Mouse (Mus musculus) liver, embryonic 13.5 days (tissue): ENCODE measurements around the gene Psmc3. TPM values are rescaled to one million over a fixed set of nuclear protein-coding genes. Genes with fewer than 3 reads are reported as not detected.
A peak's percentile ranks its signal among the peaks of the same experiment; 100 is the strongest.

Source experiments
- ATAC-seq: fragments of 200-750 bp; cut with Nextera tagmentation; 2 replicates; pipeline ENCODE4 v1.8.0; 2017; ENCODE audit warnings: low read depth, mild to moderate bottlenecking, moderate number of reproducible peaks, moderate library complexity
- DNase-seq: peaks from one replicate; pipeline ENCODE4 v3.0.0; 2022
- H3K27ac ChIP-seq: fragments of 300-500 bp; sonication (generic); 2 replicates; pipeline ENCODE4 v1.5.1; 2015; ENCODE audit warnings: moderate library complexity, mild to moderate bottlenecking, inconsistent platforms
- H3K27me3 ChIP-seq: fragments of 300-500 bp; sonication (generic); 2 replicates; pipeline ENCODE4 v1.6.1; 2015; ENCODE audit warnings: mild to moderate bottlenecking, inconsistent platforms
- H3K36me3 ChIP-seq: fragments of 300-500 bp; sonication (generic); 2 replicates; pipeline ENCODE4 v1.6.1; 2015; ENCODE audit warnings: mild to moderate bottlenecking, inconsistent platforms
- H3K4me1 ChIP-seq: fragments of 300-500 bp; sonication (generic); replicated peaks from 2 replicates; pipeline ENCODE4 v1.6.1; 2015; ENCODE audit warnings: inconsistent platforms
- H3K4me2 ChIP-seq: fragments of 300-500 bp; sonication (generic); 2 replicates; pipeline ENCODE4 v1.6.1; 2015; ENCODE audit warnings: inconsistent platforms, mild to moderate bottlenecking, moderate library complexity
- H3K4me3 ChIP-seq: fragments of 300-500 bp; sonication (generic); replicated peaks from 2 replicates; pipeline ENCODE4 v1.5.1; 2015; ENCODE audit warnings: mild to moderate bottlenecking, inconsistent platforms
- H3K9ac ChIP-seq: fragments of 300-500 bp; sonication (generic); 2 replicates; pipeline ENCODE4 v1.6.1; 2015; ENCODE audit warnings: mild to moderate bottlenecking, inconsistent platforms
- H3K9me3 ChIP-seq: fragments of 300-500 bp; sonication (generic); replicated peaks from 2 replicates; pipeline ENCODE4 v1.6.1; 2016; ENCODE audit warnings: inconsistent platforms
- WGBS: fragments of 180-500 bp; shearing (Covaris S2); methylation state at CpG from one replicate; pipeline ENCODE4 v1.1.7; 2015; ENCODE audit not compliant: insufficient replicate concordance; 5-methylcytosine and 5-hydroxymethylcytosine counted together
- polyA plus RNA-seq: library from polyadenylated mRNA; unstranded; fragments of >200 nt; fragmentation: Nextera tagmentation; extraction: Ambion mirVana; gene quantifications from 2 replicates; pipeline ENCODE4 v1.2.1, GENCODE M21; 2015

The Psmc3 gene
- polyA plus RNA-seq, 1 experiment from 2014 or later: 188 TPM

DNA sequence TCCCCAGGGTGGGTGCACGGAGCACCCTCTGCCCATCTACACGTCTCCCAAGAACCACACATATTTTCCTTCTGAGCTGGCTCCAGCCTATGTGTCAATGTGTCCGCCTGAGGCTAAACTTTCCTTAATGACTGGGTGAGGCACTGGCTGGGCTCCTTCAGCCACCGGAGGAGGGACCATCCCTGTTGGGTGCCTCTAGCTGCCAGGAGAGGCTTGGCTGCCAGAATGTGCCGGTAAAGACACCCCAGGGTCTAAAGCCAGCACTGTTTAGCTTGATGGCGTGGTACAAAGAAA, 15.0 kb downstream of the Psmc3 start:
- no peak for DNase-seq
- Histone ChIP-seq H3K4me3 (peak overlapping the region; percentile 72), H3K9me3 (no peaks in the 10 kb centered on the region), H3K27me3 (no peaks in the 10 kb centered on the region), H3K36me3 (peaks cover 26% of the 10 kb centered on the region), H3K9ac (peak overlapping the region; percentile 77), H3K4me1 (peaks cover 26% of the 10 kb centered on the region), H3K27ac (no peak overlapping the region), H3K4me2 (peak overlapping the region; percentile 88)
- no peak for ATAC-seq
- 64% methylated on average over 6 of the region's 6 CpGs for WGBS

DNA sequence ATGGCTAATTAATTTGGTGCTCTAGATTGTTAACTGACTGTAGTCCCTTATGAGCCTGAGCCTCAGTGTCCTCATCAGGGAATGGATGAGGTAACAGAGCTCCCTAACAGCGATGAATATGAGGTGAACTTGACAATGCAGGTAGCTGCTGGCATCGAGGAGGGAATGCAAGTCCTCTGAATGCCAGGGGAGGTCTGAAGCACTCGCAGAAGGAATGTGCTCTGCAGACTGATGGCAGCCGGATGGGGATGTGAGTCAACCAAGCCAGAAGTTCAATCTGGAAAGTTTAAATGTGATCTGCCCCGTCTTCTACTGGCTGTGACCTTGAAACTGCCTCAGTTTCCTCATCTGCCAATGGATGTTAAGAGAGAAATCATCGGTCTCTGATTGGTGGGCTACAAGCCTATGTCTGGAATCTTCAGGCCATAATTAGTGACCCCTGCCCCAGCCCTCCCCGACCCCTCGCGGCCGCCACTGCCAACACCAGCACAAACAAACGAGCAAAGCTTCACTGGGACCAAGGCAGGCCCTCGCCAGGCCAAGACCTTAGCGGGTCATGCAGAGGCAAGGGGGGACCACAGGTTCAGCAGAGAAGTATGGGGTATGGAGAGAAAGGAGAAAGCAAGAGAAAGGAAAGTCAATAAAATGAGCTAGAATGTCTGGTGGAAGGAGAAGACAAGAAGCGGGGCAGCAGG, 15.6 kb downstream of the Psmc3 start:
- H3K4me1 ChIP-seq: peaks cover 26% of the 10 kb centered on the region
- no peaks in the 10 kb centered on the region for H3K9me3 ChIP-seq
- peaks cover 19% of the 10 kb centered on the region for H3K36me3 ChIP-seq
- peak overlapping the region; percentile 88 for H3K4me2 ChIP-seq
- peak overlapping the region; percentile 77 for H3K9ac ChIP-seq
- no peaks in the 10 kb centered on the region for H3K27me3 ChIP-seq
- H3K27ac ChIP-seq: peak overlapping the region; percentile 88
- peak overlapping the region; percentile 72 for H3K4me3 ChIP-seq
- WGBS: 10% methylated on average over 14 of the region's 14 CpGs
- ATAC-seq: peak; percentile 1; the same call in 1 of the 2 replicates
- DNase-seq: no peak

DNA sequence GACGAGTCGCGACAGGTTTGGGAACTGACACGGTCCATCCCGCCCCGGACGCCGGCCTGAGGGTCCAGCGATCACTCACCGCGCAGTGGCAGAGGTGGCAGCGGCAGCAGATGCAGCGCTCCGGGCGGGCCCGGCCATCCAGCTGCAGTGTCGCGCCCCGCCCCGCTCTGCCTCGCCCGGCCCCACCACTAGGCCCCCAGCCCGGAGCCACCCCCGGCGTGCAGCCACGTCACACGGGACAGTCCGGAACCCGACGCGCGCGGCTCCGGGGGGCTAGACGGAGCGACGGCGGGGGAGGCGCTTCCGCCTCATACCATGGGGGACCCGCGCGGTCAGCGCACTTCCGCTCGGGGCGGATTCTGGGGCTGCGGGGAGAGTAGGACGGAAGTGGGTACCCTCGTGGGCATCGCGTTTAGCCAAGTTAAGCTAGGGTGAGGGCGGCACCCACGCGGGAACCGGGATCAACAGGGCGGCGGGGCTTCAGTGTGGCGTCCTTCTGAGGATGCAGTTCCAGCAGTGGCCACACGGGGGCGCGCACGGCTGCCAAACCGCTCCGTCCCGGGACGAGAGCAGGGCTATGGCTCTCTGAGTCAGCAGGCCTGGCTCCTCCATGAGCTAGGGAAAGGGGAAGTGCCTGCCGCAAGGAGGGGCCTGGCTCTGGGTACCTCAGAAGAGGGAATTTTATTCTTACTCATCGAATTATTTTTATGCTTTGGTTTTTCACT, 16.4 kb downstream of the Psmc3 start, which contains the start of gene Slc39a13:
Gene Slc39a13 (minus strand): TSS at position 342 of the 725 bp plus-strand sequence.
- peak; percentile 95 for ATAC-seq
- peak within 1 kb of the TSS; percentile 77 for H3K9ac ChIP-seq
- H3K27me3 ChIP-seq: no peaks in the 10 kb centered on the region; the same call in 1 of the 2 replicates
- WGBS: under 1% methylated on average over 69 of the region's 69 CpGs
- H3K27ac ChIP-seq: peak within 1 kb of the TSS; percentile 88
- peak within 1 kb of the TSS; percentile 72 for H3K4me3 ChIP-seq
- H3K36me3 ChIP-seq: peaks cover 11% of the 10 kb centered on the region
- H3K4me1 ChIP-seq: peaks cover 26% of the 10 kb centered on the region
- no peaks in the 10 kb centered on the region for H3K9me3 ChIP-seq
- peak within 1 kb of the TSS; percentile 88 for H3K4me2 ChIP-seq
- DNase-seq: peak; percentile 90

DNA sequence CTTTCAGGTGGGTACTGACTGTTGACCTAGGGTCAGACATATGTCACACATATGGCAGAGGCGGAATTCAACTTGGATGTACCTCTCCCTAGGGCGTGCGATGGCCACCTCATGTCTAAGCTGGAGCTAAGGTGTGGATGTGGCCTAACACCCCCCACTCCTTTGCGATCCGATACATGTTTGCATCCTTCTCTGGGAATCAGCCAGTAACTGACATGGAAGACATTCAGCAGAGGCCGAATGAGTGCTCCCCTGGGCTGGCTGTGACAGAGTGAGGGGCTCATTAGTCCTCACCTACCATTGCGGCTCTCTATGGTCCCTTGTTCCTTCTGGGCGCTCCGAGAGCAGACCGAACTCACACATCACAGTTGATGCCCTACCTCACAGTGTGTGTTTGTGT, 17.2 kb downstream of the Psmc3 start:
- Histone ChIP-seq H3K4me1 (peaks cover 26% of the 10 kb centered on the region), H3K4me3 (peak overlapping the region; percentile 72), H3K27ac (peak overlapping the region; percentile 88), H3K9me3 (no peaks in the 10 kb centered on the region), H3K27me3 (no peaks in the 10 kb centered on the region; the same call in 1 of the 2 replicates), H3K9ac (peak overlapping the region; percentile 77), H3K36me3 (peaks cover 11% of the 10 kb centered on the region), H3K4me2 (peak overlapping the region; percentile 88)
- no peak for ATAC-seq
- WGBS: 83% methylated on average over 10 of the region's 10 CpGs
- no peak for DNase-seq

DNA sequence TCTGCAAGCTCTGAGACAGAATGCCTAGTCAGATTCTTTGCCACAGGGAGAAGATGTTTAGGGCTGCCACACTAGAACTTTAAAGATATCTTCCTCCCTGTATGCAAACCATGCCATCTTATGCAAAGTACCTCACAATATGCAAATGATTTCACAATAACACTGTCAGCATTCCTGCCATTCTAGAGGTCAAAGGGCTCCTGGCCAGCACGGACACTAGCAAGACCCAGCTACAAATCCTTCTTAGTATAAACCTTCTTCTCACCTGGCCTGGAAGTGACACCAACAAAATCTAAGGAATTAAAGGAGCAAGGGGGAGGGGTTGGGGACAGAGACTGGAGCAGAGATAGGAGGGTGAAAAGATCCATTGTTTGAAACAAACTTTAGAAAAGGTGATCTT, 18.3 kb downstream of the Psmc3 start:
- no peak overlapping the region for H3K9ac ChIP-seq
- ATAC-seq: no peak
- H3K9me3 ChIP-seq: no peaks in the 10 kb centered on the region
- peaks cover 26% of the 10 kb centered on the region for H3K4me1 ChIP-seq
- 64% methylated on average over 1 of the region's 1 CpGs for WGBS
- H3K27ac ChIP-seq: no peak overlapping the region
- no peaks in the 10 kb centered on the region; the same call in 1 of the 2 replicates for H3K27me3 ChIP-seq
- DNase-seq: no peak
- H3K4me3 ChIP-seq: no peak overlapping the region
- no peak overlapping the region for H3K4me2 ChIP-seq
- peaks cover 3% of the 10 kb centered on the region for H3K36me3 ChIP-seq

DNA sequence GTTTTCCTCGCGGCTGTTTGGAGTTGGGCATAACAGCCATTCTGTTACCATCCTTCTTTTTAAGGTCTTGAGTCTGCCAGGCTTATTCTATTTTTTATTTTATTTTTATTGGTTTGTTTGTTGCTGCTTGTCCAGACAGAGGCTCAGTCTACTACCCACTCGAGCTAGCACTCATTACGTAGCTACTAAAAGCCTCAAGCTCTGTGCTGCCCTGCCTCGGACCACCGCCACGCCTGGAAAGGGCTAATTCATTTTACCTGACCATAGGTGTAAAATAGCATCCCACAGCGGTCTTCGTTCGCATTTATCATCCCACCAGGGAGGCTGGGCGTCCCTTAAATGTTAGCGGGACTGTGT, 24.1 kb downstream of the Psmc3 start:
- no peak overlapping the region for H3K27ac ChIP-seq

DNA sequence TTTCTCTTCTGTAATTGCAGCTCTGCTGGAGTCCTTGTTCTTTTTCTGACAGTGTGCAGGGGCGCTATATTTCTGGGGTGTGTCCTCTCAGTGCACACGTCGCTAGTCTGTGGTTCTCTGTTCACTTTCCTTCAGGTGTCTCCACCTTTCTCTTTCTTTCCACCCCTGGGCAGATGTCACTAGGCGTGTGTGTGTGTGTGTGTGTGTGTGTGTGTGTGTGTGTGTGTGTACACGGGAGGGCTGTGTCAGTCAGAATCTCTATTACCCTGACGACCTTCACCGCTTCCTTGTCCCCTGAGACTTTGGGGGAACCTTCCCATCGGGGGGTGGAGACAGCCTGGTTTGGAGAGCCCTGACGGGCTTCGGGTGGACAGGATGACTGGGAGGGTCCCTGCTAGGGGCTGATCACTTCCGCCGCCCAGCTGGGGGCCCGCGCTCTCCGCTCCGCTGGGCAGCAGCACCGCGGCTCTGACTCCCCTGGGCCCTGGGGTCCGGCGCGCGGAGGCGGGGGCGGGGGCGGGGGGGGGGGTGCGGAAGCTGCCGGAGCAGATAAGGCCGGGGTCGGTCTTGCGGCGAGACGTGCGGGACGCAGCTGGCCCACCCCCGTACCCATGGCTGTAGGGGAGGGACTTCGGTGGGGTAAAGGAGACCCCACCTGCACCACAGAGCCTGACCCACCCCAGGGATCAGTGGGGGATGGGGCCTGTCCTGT, 24.7 kb downstream of the Psmc3 start:
- WGBS: under 1% methylated on average over 26 of the region's 36 CpGs
- Histone ChIP-seq H3K36me3 (no peaks in the 10 kb centered on the region), H3K4me1 (peaks cover 30% of the 10 kb centered on the region), H3K9me3 (no peaks in the 10 kb centered on the region), H3K4me2 (peak overlapping the region; percentile 79), H3K27ac (no peak overlapping the region), H3K4me3 (peak overlapping the region; percentile 55), H3K9ac (peak overlapping the region; percentile 68), H3K27me3 (peaks cover 7% of the 10 kb centered on the region)
- ATAC-seq (peak; percentile 43), DNase-seq (no peak)

More for the DNA sequence above, 24.1 kb downstream of the Psmc3 start:
- WGBS: 33% methylated on average over 12 of the region's 12 CpGs
- H3K9ac ChIP-seq: peak overlapping the region; percentile 68
- H3K4me2 ChIP-seq: peak overlapping the region; percentile 79
- H3K36me3 ChIP-seq: no peaks in the 10 kb centered on the region
- no peaks in the 10 kb centered on the region for H3K9me3 ChIP-seq
- peaks cover 7% of the 10 kb centered on the region for H3K27me3 ChIP-seq
- peaks cover 25% of the 10 kb centered on the region for H3K4me1 ChIP-seq
- DNase-seq (no peak), ATAC-seq (no peak)
- peak overlapping the region; percentile 55 for H3K4me3 ChIP-seq

DNA sequence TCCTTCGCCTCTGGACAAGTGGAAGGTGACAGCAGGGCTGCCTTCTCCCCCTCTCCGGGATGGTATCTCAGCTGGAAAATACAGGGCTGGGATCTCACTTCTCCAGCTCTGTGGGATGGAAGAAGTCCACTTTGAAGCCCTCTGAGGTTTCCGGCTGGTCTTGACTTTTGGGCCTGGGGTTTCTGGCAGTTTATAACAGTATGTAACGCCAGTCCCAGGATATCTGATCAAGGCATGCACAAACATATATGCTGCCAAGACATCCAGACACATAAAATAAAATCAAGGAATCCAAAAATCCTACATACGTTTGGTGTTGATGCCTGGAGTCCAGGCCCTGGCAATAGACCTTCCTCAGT, 25.2 kb downstream of the Psmc3 start:
- no peaks in the 10 kb centered on the region for H3K9me3 ChIP-seq
- H3K4me1 ChIP-seq: peaks cover 33% of the 10 kb centered on the region
- peak overlapping the region; percentile 55 for H3K4me3 ChIP-seq
- peak overlapping the region; percentile 68 for H3K9ac ChIP-seq
- DNase-seq (no peak), ATAC-seq (no peak)
- H3K36me3 ChIP-seq: no peaks in the 10 kb centered on the region
- 18% methylated on average over 5 of the region's 5 CpGs for WGBS
- H3K4me2 ChIP-seq: peak overlapping the region; percentile 79
- peaks cover 7% of the 10 kb centered on the region for H3K27me3 ChIP-seq
- no peak overlapping the region for H3K27ac ChIP-seq

DNA sequence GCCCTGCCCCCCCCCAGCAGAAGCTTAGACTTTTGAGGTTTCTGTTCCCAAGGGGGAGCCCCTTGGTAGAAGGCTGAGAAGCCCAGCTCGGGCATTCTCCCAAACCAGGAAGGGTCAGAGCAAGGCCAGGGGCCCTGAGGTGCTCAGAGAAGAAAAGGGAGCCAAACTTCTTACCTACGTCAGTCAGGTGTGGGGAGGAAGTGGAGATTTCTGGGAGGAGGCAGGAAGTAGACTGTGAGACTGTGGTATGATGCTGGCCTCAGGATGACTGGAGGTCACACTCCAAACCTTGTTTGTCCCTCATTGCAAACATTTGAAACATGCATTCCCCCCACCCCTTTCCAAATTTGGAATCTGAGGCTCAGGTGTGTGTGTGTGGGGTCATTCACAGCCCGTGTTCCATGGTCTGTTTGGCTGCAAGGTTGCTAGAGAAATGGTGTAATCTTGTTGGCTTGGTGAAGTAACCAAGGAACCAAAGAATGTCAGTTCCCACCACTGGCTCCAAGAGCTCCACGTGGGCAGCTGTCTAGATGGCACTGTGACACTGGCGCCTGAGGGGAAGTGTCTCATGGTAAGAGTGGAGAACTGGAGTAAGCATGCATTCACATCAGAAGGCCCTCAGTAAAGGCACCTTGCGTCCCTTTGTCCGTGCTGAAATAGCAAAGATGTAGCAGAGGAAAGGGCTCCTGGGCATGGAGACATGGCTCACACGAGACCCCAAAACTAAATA, 27.1 kb downstream of the Psmc3 start:
- WGBS: 58% methylated on average over 8 of the region's 8 CpGs
- no peak overlapping the region for H3K4me3 ChIP-seq
- no peak for DNase-seq
- no peak overlapping the region for H3K4me2 ChIP-seq
- no peak overlapping the region for H3K9ac ChIP-seq
- ATAC-seq: no peak
- H3K4me1 ChIP-seq: peaks cover 38% of the 10 kb centered on the region
- peaks cover 8% of the 10 kb centered on the region for H3K27me3 ChIP-seq
- H3K9me3 ChIP-seq: no peaks in the 10 kb centered on the region
- no peak overlapping the region; the same call in 1 of the 2 replicates for H3K27ac ChIP-seq
- H3K36me3 ChIP-seq: no peaks in the 10 kb centered on the region

DNA sequence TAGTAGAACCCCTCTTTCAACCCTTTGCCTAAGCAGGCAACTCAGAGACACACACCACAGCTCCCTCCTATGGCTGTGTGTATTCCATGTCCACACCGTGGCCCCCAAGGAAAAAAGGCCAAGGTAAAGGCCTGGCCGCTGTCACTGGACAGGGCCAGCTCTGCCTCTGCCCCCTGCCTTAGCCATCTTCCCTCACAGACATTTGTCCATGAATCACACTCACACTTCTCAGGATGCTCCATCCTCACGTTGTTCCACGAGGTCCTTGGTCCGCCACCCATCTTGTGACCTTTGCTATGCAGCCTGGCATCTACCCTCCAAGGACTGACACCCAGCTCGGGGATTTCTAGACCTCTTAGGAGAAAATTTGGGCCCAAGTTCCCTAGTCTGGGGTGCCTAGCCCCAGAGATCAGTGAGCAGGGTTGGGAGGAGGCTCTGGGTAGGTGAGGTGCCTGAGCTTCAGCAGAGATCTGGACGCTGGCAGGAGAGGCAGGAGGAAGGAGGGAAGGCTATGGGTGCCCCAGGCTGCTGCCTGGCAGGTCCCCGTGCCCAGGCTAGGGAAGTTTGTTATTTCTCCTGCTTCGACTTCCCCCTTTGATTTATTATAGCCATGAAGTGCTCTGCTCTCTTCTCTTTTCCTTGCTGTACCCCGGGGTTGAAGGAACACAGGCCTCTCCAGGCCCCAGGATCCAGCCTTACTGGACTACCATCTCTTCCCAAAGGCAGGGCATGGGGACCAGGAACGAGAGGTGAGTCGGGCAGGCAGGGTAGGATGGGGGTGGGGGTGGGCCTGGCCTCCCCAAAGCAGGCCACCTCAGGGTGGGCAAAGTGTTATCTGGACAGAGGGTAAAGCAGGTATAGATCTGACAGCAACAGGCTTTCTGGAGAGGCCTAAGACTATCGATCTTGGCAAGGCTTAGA, 28.2 kb downstream of the Psmc3 start, which contains the start of gene Spi1:
Gene Spi1 (plus strand): TSS at position 616 of the 921 bp plus-strand sequence.
- H3K4me3 ChIP-seq: 0 out of 2 replicates have a peak within 1 kb of the TSS, but pooled peaks have one; percentile 8
- WGBS: 61% methylated on average over 13 of the region's 13 CpGs

More for the DNA sequence above, 28.2 kb downstream of the Psmc3 start, which contains the start of gene Spi1:
- Histone ChIP-seq H3K36me3 (no peaks in the 10 kb centered on the region), H3K27ac (peak within 1 kb of the TSS; percentile 74), H3K9ac (peak within 1 kb of the TSS; percentile 1), H3K9me3 (no peaks in the 10 kb centered on the region), H3K4me2 (peak within 1 kb of the TSS; percentile 25), H3K27me3 (peaks cover 12% of the 10 kb centered on the region), H3K4me1 (peaks cover 38% of the 10 kb centered on the region)
- DNase-seq (no peak), ATAC-seq (no peak)
